Mouse (Mus musculus) G1E-ER4 (cell line): ENCODE results near the gene Ell. TPM values are rescaled to one million over a fixed set of nuclear protein-coding genes. Genes with fewer than 3 reads are reported as not detected.

ENCODE experiments used
- GATA1 ChIP-seq: IDR thresholded peaks from one replicate; pipeline ENCODE4 v1.8.0; 2012; ENCODE audit warnings: low read length, inconsistent platforms
- polyA plus RNA-seq: library from polyadenylated mRNA; stranded (reverse); fragments of >175 nt; gene quantifications from 2 replicates; pipeline ENCODE4 v1.2.3, GENCODE M21; 2012

Ell gene
- polyA plus RNA-seq, 1 experiment = 50.0 TPM

- TF ChIP-seq GATA1 = no peak
Observed at GRCm38 (mm10) chr8:70596216-70596615, 57.0 kb downstream of the Ell start.

- no peak for TF ChIP-seq GATA1
Observed at GRCm38 (mm10) chr8:70596775-70597416, 57.6 kb downstream of the Ell start.

- no peak for TF ChIP-seq GATA1
Observed at GRCm38 (mm10) chr8:70597417-70598272, 58.4 kb downstream of the Ell start.

- no peak for TF ChIP-seq GATA1
Observed at GRCm38 (mm10) chr8:70598283-70598682, 59.0 kb downstream of the Ell start.

GRCm38 (mm10) chr8:70598722-70599121, 59.5 kb downstream of the Ell start:
- TF ChIP-seq GATA1 = no peak

GRCm38 (mm10) chr8:70599507-70600290, 60.4 kb downstream of the Ell start:
- no peak for TF ChIP-seq GATA1

- no peak for TF ChIP-seq GATA1
Observed at GRCm38 (mm10) chr8:70600473-70601270, 61.4 kb downstream of the Ell start.

- TF ChIP-seq GATA1 = no peak
Observed at GRCm38 (mm10) chr8:70601271-70601649, 62.0 kb downstream of the Ell start.

- no peak for TF ChIP-seq GATA1
Observed at GRCm38 (mm10) chr8:70602139-70602811, 63.0 kb downstream of the Ell start.

- no peak for TF ChIP-seq GATA1
Observed at GRCm38 (mm10) chr8:70604558-70604957, 65.3 kb downstream of the Ell start.

- no peak for TF ChIP-seq GATA1
Observed at GRCm38 (mm10) chr8:70605871-70606779, 66.9 kb downstream of the Ell start.

GRCm38 (mm10) chr8:70606780-70607602, 67.7 kb downstream of the Ell start:
- TF ChIP-seq GATA1 = no peak

GRCm38 (mm10) chr8:70607603-70607897, 68.3 kb downstream of the Ell start:
- TF ChIP-seq GATA1 = no peak
